Mouse (Mus musculus) liver, postnatal 0 days (tissue): Measurements from ENCODE around the gene Zfp609. TPM values are rescaled to one million over a fixed set of nuclear protein-coding genes. Genes with fewer than 3 reads are reported as not detected.

ENCODE experiments used
- ATAC-seq: fragments of 200-750 bp; cut with Nextera tagmentation; 2 replicates; pipeline ENCODE4 v1.8.0; 2017; ENCODE audit warnings: mild to moderate bottlenecking, moderate library complexity
- DNase-seq: peaks from one replicate; pipeline ENCODE4 v3.0.0-alpha.2; 2016
- H3K27ac ChIP-seq: fragments of 300-500 bp; sonication (generic); 2 replicates; pipeline ENCODE4 v1.5.1; 2014; ENCODE audit warnings: antibody characterized with exemption, moderate library complexity, mild to moderate bottlenecking, low read depth
- H3K27me3 ChIP-seq: fragments of 300-500 bp; sonication (generic); 2 replicates; pipeline ENCODE4 v1.6.1; 2014; ENCODE audit warnings: low read length, control low read depth, mixed read lengths; ENCODE audit not compliant: insufficient read depth
- H3K36me3 ChIP-seq: fragments of 300-500 bp; sonication (generic); replicated peaks from 2 replicates; pipeline ENCODE4 v1.6.1; 2014; ENCODE audit warnings: mild to moderate bottlenecking, control low read depth, low read length, moderate library complexity, mixed read lengths; ENCODE audit not compliant: insufficient read depth
- H3K4me1 ChIP-seq: fragments of 300-500 bp; sonication (generic); 2 replicates; pipeline ENCODE4 v1.6.1; 2014; ENCODE audit warnings: antibody characterized with exemption, mild to moderate bottlenecking, control low read depth; ENCODE audit not compliant: insufficient read depth
- H3K4me2 ChIP-seq: fragments of 300-500 bp; sonication (generic); 2 replicates; pipeline ENCODE4 v1.6.1; 2014; ENCODE audit warnings: low read depth, mild to moderate bottlenecking, low read length, moderate library complexity, mixed read lengths
- H3K4me3 ChIP-seq: fragments of 300-500 bp; sonication (generic); 2 replicates; pipeline ENCODE4 v1.5.1; 2014; ENCODE audit warnings: low read depth, low read length
- H3K9ac ChIP-seq: fragments of 300-500 bp; sonication (generic); replicated peaks from 2 replicates; pipeline ENCODE4 v1.6.1; 2014; ENCODE audit warnings: mild to moderate bottlenecking, moderate library complexity
- H3K9me3 ChIP-seq: fragments of 300-500 bp; sonication (generic); 2 replicates; pipeline ENCODE4 v1.6.1; 2016; ENCODE audit warnings: mild to moderate bottlenecking, control low read depth, low read length, mixed read lengths
- CTCF ChIP-seq: sonication (generic); IDR thresholded peaks from 2 replicates; pipeline ENCODE4 v1.5.1; 2016; ENCODE audit warnings: antibody characterized with exemption, low read depth
- EP300 ChIP-seq: IDR thresholded peaks from 2 replicates; pipeline ENCODE4 v1.6.1; 2016; ENCODE audit warnings: antibody characterized with exemption, low read depth, mild to moderate bottlenecking
- whole genome bisulfite sequencing: fragments of 180-500 bp; shearing (Covaris S2); extraction: QIAGEN DNeasy Blood & Tissue Kit; methylation state at CpG from one replicate; pipeline ENCODE4 v1.1.7; 2014; ENCODE audit not compliant: insufficient replicate concordance; 5-methylcytosine and 5-hydroxymethylcytosine counted together
- polyA plus RNA-seq: library from polyadenylated mRNA; unstranded; fragments of >200 nt; fragmentation: Nextera tagmentation; extraction: Ambion mirVana; gene quantifications from 2 replicates; pipeline ENCODE4 v1.2.1, GENCODE M21; 2015

The Zfp609 gene
- polyA plus RNA-seq, 1 experiment from 2014 or later, result 2.8 TPM

- peaks cover 23% of the 10 kb centered on the region for H3K4me1 ChIP-seq
- no peak overlapping the region for H3K27ac ChIP-seq
- no peak overlapping the region for H3K4me3 ChIP-seq
- H3K4me2 ChIP-seq, result no peak overlapping the region
- ATAC-seq (no peak), DNase-seq (no peak)
- TF ChIP-seq EP300 (no peak), CTCF (no peak)
- H3K36me3 ChIP-seq, result 0 out of 2 replicates have a peak, but pooled peaks cover 5% of the 10 kb centered on the region
- no peaks in the 10 kb centered on the region for H3K27me3 ChIP-seq
- no peak overlapping the region for H3K9ac ChIP-seq
- no peaks in the 10 kb centered on the region for H3K9me3 ChIP-seq
Measured at GRCm38 (mm10) chr9:65791846-65792245, 35.5 kb downstream of the Zfp609 start.

GRCm38 (mm10) chr9:65791106-65791505, 36.3 kb downstream of the Zfp609 start:
- DNase-seq, result no peak
- H3K27me3 ChIP-seq, result no peaks in the 10 kb centered on the region
- 70% methylated on average over 4 of the region's 4 CpGs for WGBS
- no peak for ATAC-seq
- peaks cover 24% of the 10 kb centered on the region for H3K4me1 ChIP-seq
- no peak overlapping the region for H3K4me2 ChIP-seq
- H3K9me3 ChIP-seq, result no peaks in the 10 kb centered on the region
- H3K36me3 ChIP-seq, result 0 out of 2 replicates have a peak, but pooled peaks cover 5% of the 10 kb centered on the region
- no peak overlapping the region for H3K4me3 ChIP-seq
- H3K27ac ChIP-seq, result no peak overlapping the region
- no peak overlapping the region for H3K9ac ChIP-seq
- no peak for TF ChIP-seq CTCF
- TF ChIP-seq EP300, result no peak

GRCm38 (mm10) chr9:65789788-65790187, 37.6 kb downstream of the Zfp609 start:
- DNase-seq (no peak), ATAC-seq (no peak)
- 92% methylated on average over 3 of the region's 3 CpGs for WGBS
- H3K9me3 ChIP-seq, result no peaks in the 10 kb centered on the region
- peaks cover 31% of the 10 kb centered on the region for H3K4me1 ChIP-seq
- 0 out of 2 replicates have a peak, but pooled peaks cover 5% of the 10 kb centered on the region for H3K36me3 ChIP-seq
- H3K27me3 ChIP-seq, result no peaks in the 10 kb centered on the region
- no peak overlapping the region for H3K4me2 ChIP-seq
- no peak overlapping the region for H3K9ac ChIP-seq
- H3K4me3 ChIP-seq, result no peak overlapping the region
- no peak overlapping the region for H3K27ac ChIP-seq
- TF ChIP-seq EP300 (no peak), CTCF (no peak)

- Histone ChIP-seq H3K36me3 (0 out of 2 replicates have a peak, but pooled peaks cover 3% of the 10 kb centered on the region), H3K4me2 (no peak overlapping the region), H3K27ac (no peak overlapping the region), H3K9me3 (no peaks in the 10 kb centered on the region), H3K4me3 (no peak overlapping the region), H3K4me1 (peaks cover 34% of the 10 kb centered on the region), H3K27me3 (no peaks in the 10 kb centered on the region), H3K9ac (no peak overlapping the region)
- DNase-seq (no peak), ATAC-seq (no peak)
- 61% methylated on average over 4 of the region's 4 CpGs for WGBS
- no peak for TF ChIP-seq EP300
Measured at GRCm38 (mm10) chr9:65788556-65788955, 38.8 kb downstream of the Zfp609 start.

GRCm38 (mm10) chr9:65787829-65788344, 39.5 kb downstream of the Zfp609 start:
- 0 out of 2 replicates have a peak, but pooled peaks cover 3% of the 10 kb centered on the region for H3K36me3 ChIP-seq
- H3K4me2 ChIP-seq, result no peak overlapping the region
- no peak overlapping the region for H3K9ac ChIP-seq
- peak overlapping the region; percentile 73; the same call in 1 of the 2 replicates for H3K27ac ChIP-seq
- no peaks in the 10 kb centered on the region for H3K9me3 ChIP-seq
- H3K27me3 ChIP-seq, result no peaks in the 10 kb centered on the region
- WGBS, result 53% methylated on average over 4 of the region's 4 CpGs
- peaks cover 34% of the 10 kb centered on the region for H3K4me1 ChIP-seq
- TF ChIP-seq CTCF (no peak), EP300 (no peak)
- no peak for DNase-seq
- H3K4me3 ChIP-seq, result no peak overlapping the region
- ATAC-seq, result peak; percentile 56

- Histone ChIP-seq H3K27ac (peak overlapping the region; percentile 73), H3K4me2 (peak overlapping the region; percentile 28), H3K9ac (no peak overlapping the region), H3K36me3 (0 out of 2 replicates have a peak, but pooled peaks cover 3% of the 10 kb centered on the region), H3K27me3 (no peaks in the 10 kb centered on the region), H3K9me3 (no peaks in the 10 kb centered on the region), H3K4me3 (no peak overlapping the region), H3K4me1 (peaks cover 34% of the 10 kb centered on the region)
- DNase-seq (peak; percentile 21), ATAC-seq (peak; percentile 74)
- 37% methylated on average over 8 of the region's 8 CpGs for WGBS
- TF ChIP-seq EP300 (no peak), CTCF (no peak)
Measured at GRCm38 (mm10) chr9:65786885-65787787, 40.2 kb downstream of the Zfp609 start.
